Mouse (Mus musculus) lung, embryonic 14.5 days (tissue): ENCODE data around the gene Ikzf1. TPM values are rescaled to one million over a fixed set of nuclear protein-coding genes. Genes with fewer than 3 reads are reported as not detected.

Experiments
- ATAC-seq: fragments of 200-750 bp; cut with Nextera tagmentation; 2 replicates; pipeline ENCODE4 v1.8.0; 2017; ENCODE audit warnings: mild to moderate bottlenecking, moderate TSS enrichment, moderate library complexity; ENCODE audit not compliant: insufficient read depth
- DNase-seq: peaks from one replicate; pipeline ENCODE4 v3.0.0-alpha.2; 2015
- H3K27ac ChIP-seq: fragments of 300-500 bp; sonication (generic); 2 replicates; pipeline ENCODE4 v1.5.1; 2014; ENCODE audit warnings: low read depth, mild to moderate bottlenecking, moderate library complexity
- H3K27me3 ChIP-seq: fragments of 300-500 bp; sonication (generic); 2 replicates; pipeline ENCODE4 v1.6.1; 2014; ENCODE audit warnings: low read length, control low read depth; ENCODE audit not compliant: insufficient read depth
- H3K36me3 ChIP-seq: fragments of 300-500 bp; sonication (generic); 2 replicates; pipeline ENCODE4 v1.6.1; 2014; ENCODE audit warnings: control low read depth; ENCODE audit not compliant: insufficient read depth
- H3K4me1 ChIP-seq: fragments of 300-500 bp; sonication (generic); 2 replicates; pipeline ENCODE4 v1.6.1; 2014; ENCODE audit warnings: antibody characterized with exemption, control low read depth; ENCODE audit not compliant: insufficient read depth
- H3K4me2 ChIP-seq: fragments of 300-500 bp; sonication (generic); 2 replicates; pipeline ENCODE4 v1.6.1; 2014; ENCODE audit warnings: mild to moderate bottlenecking
- H3K4me3 ChIP-seq: fragments of 300-500 bp; sonication (generic); 2 replicates; pipeline ENCODE4 v1.5.1; 2014; ENCODE audit warnings: low read depth, low read length
- H3K9ac ChIP-seq: fragments of 300-500 bp; sonication (generic); 2 replicates; pipeline ENCODE4 v1.6.1; 2014
- H3K9me3 ChIP-seq: fragments of 300-500 bp; sonication (generic); 2 replicates; pipeline ENCODE4 v1.6.1; 2016; ENCODE audit warnings: low read depth, low read length, control low read depth
- CTCF ChIP-seq: IDR thresholded peaks from 2 replicates; pipeline ENCODE4 v1.5.1; 2016; ENCODE audit warnings: antibody characterized with exemption, low read depth
- WGBS: fragments of 180-500 bp; shearing (Covaris S2); extraction: QIAGEN DNeasy Blood & Tissue Kit; methylation state at CpG from one replicate; pipeline ENCODE4 v1.1.7; 2014; 5-methylcytosine and 5-hydroxymethylcytosine counted together
- polyA plus RNA-seq: library from polyadenylated mRNA; unstranded; fragments of >200 nt; fragmentation: Nextera tagmentation; extraction: Ambion mirVana; gene quantifications from 2 replicates; pipeline ENCODE4 v1.2.1, GENCODE M21; 2014

Ikzf1 gene
- polyA plus RNA-seq, 1 experiment from 2014 or later, result 2.4 TPM

- no peak for TF ChIP-seq CTCF
- H3K36me3 ChIP-seq, result no peaks in the 10 kb centered on the region
- ATAC-seq (no peak; the same call in 1 of the 2 replicates), DNase-seq (no peak)
- H3K27ac ChIP-seq, result no peak overlapping the region
- no peaks in the 10 kb centered on the region for H3K4me1 ChIP-seq
- WGBS, result 60% methylated on average over 9 of the region's 9 CpGs
- H3K4me2 ChIP-seq, result peak overlapping the region; percentile 98
- no peaks in the 10 kb centered on the region for H3K9me3 ChIP-seq
- no peak overlapping the region for H3K9ac ChIP-seq
- peaks cover 46% of the 10 kb centered on the region for H3K27me3 ChIP-seq
- peak overlapping the region; percentile 64; the same call in 1 of the 2 replicates for H3K4me3 ChIP-seq
Measured at GRCm38 (mm10) chr11:11684056-11684929, 510 bp upstream of the Ikzf1 start.

- H3K27ac ChIP-seq, result no peak overlapping the region
- no peaks in the 10 kb centered on the region for H3K9me3 ChIP-seq
- ATAC-seq (peak; percentile 80), DNase-seq (peak; percentile 64)
- no peaks in the 10 kb centered on the region for H3K4me1 ChIP-seq
- peak overlapping the region; percentile 64 for H3K4me3 ChIP-seq
- H3K36me3 ChIP-seq, result no peaks in the 10 kb centered on the region
- H3K27me3 ChIP-seq, result peaks cover 46% of the 10 kb centered on the region
- peak overlapping the region; percentile 98 for H3K4me2 ChIP-seq
- WGBS, result under 1% methylated on average over 66 of the region's 66 CpGs
- TF ChIP-seq CTCF, result no peak
- peak overlapping the region; percentile 65 for H3K9ac ChIP-seq
Measured at GRCm38 (mm10) chr11:11685853-11686395, 1.1 kb downstream of the Ikzf1 start.

- peak overlapping the region; percentile 65; the same call in 1 of the 2 replicates for H3K9ac ChIP-seq
- WGBS, result 9% methylated on average over 16 of the region's 16 CpGs
Measured at GRCm38 (mm10) chr11:11686569-11687051, 1.8 kb downstream of the Ikzf1 start.

DNA sequence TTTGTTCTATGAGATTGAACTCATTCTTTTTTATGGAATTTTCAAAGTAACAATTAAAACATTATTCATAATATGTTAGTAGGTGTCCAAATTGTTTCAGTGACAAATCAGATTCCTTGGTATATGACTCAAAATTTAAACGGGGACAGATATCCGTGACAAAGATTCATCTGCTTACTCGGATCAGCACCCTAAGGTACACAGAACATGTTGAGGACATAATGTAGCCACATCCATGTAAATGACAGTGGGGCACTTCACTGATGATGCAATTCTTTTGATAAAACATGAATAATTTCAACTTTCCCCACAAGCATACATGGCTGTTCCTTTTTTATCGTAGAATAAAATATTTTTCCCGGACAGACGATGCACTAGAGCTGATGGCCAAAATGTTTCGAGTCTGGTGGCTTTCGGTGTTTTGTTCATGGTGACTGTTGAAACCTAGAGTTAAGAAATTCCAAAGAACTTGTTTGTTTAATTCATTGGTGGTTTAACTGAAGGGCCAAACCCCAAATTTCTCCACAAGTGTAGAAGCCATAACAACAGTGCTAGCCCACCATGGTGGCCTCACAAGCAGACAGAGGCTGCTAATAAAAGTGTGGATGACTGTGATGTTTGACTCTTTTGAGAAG is 2.9 kb downstream of the Ikzf1 start:
- DNase-seq (no peak), ATAC-seq (no peak)
- Histone ChIP-seq H3K36me3 (no peaks in the 10 kb centered on the region), H3K27me3 (peaks cover 46% of the 10 kb centered on the region), H3K4me3 (no peak overlapping the region; the same call in 1 of the 2 replicates), H3K9ac (no peak overlapping the region), H3K4me2 (peak overlapping the region; percentile 10; the same call in 1 of the 2 replicates), H3K9me3 (no peaks in the 10 kb centered on the region), H3K4me1 (no peaks in the 10 kb centered on the region), H3K27ac (no peak overlapping the region)
- 91% methylated on average over 8 of the region's 8 CpGs for WGBS
- TF ChIP-seq CTCF, result no peak

More at GRCm38 (mm10) chr11:11686569-11687051, 1.8 kb downstream of the Ikzf1 start:
- Histone ChIP-seq H3K4me1 (no peaks in the 10 kb centered on the region), H3K4me2 (peak overlapping the region; percentile 98), H3K36me3 (no peaks in the 10 kb centered on the region), H3K27me3 (peaks cover 46% of the 10 kb centered on the region), H3K4me3 (peak overlapping the region; percentile 64), H3K27ac (no peak overlapping the region), H3K9me3 (no peaks in the 10 kb centered on the region)
- no peak for ATAC-seq
- peak; percentile 13 for DNase-seq
- TF ChIP-seq CTCF, result no peak

DNA sequence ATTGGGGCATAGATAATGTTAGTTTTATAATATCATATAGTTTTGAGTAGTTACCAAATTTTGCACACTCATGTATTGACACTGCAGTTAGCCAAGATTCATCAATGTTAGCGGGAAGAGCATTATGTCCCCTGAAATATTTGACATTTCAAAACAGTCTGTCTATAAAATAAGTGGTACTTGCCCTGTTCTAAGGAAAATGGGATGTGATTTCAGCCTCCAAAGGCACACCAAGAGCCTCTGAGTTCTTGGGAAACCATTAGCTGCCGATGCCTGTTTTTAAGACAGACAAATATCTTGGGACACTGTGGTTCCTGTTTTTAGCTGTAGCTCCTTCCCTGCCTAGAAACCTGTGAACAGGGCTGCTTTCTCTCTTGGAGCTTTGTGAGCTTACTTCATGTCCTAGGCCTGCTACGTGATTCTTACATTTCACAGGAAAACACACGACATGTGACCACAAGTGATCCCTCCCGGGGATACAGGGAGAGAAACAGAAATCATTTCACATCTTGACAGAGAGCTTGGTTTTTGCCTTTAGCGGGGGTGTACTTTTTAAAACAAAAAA is 4.0 kb downstream of the Ikzf1 start:
- ATAC-seq (no peak), DNase-seq (no peak)
- TF ChIP-seq CTCF, result no peak

DNA sequence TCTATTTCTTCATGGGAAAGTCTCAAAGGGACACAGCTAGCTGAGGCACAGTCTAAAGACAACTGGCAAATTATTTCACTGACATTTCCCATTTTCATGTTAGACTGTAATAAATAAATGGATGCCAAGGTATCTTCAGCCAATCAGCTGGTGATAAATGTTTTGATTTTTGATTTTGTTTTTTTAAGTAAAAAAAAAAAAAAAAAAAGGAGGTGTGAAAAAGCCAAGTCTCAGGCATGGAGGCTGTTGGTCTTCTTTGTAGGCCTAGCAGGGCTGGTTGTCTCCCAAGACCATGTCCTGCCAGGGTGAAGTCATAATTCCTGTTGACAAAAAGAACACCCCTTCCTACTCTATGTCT is 4.9 kb downstream of the Ikzf1 start:
- Histone ChIP-seq H3K27ac (no peak overlapping the region), H3K4me3 (no peak overlapping the region), H3K27me3 (peaks cover 29% of the 10 kb centered on the region), H3K4me2 (no peak overlapping the region), H3K9ac (no peak overlapping the region), H3K4me1 (no peaks in the 10 kb centered on the region), H3K9me3 (no peaks in the 10 kb centered on the region), H3K36me3 (no peaks in the 10 kb centered on the region)
- ATAC-seq (no peak), DNase-seq (no peak)
- TF ChIP-seq CTCF, result no peak

More for the DNA sequence above, 4.0 kb downstream of the Ikzf1 start:
- Histone ChIP-seq H3K4me1 (no peaks in the 10 kb centered on the region), H3K27me3 (peaks cover 37% of the 10 kb centered on the region), H3K4me2 (no peak overlapping the region), H3K36me3 (no peaks in the 10 kb centered on the region), H3K9me3 (no peaks in the 10 kb centered on the region), H3K4me3 (no peak overlapping the region), H3K27ac (no peak overlapping the region), H3K9ac (no peak overlapping the region)
- WGBS, result 69% methylated on average over 6 of the region's 6 CpGs
